Mouse (Mus musculus): ENCODE results near the gene Bcl2l1. TPM values are rescaled to one million over a fixed set of nuclear protein-coding genes. Genes with fewer than 3 reads are reported as not detected.

The Bcl2l1 gene
- polyA plus RNA-seq (2014; fragmentation: Nextera tagmentation; extraction: Ambion mirVana): 135 and 140 TPM in 2 replicates

DNA sequence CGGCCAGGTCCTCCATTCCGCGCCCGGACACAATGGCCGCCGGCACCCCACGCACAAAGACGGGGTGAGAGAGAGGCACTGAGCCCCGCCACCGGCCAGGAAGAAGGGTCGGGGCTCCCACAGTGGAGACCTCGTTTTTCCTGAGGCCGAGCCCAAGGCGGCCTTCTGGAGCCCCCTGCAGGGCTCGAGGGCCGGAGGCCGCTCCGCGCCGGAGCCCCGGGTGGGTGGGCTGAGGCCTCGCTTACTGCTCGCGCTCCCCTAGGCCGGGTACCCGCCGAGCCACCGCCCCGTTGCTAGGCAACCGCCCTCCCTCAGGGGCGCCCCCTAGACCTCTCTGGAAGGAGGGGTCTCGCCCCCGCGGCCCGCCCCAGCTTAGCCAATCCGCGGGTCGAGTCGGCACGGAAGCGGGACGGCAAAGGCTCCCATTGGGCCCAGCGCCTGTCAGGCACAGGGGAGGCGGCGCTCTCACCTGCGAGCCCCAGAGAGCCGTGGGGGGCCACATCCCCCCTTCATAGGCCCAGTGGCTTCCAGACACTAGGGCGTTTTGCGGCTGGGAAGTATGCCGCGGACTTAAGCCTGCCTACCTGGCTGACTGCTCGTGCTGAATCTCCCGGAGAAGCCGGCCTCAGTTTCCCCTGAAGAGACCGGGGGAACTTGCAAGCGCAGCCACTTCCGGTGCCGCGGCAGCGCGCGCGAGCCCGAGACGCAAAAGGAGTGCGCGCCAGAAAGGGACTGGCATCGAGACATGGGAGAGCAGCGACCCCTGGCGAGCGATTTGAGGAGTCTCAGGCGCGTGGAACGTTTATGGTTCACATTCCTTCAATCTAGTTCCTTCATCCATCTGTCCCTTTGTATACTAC, at the start of gene Bcl2l1:
TSS of gene Bcl2l1 (minus strand) at position 710 of the 860 bp plus-strand sequence.
- DNase-seq (ENCODE audit: low spot score): peak; percentile 100
- WGBS: under 1% methylated on average over 74 of the region's 74 CpGs
- H3K4me2 ChIP-seq (ENCODE audit: low read depth, low read length, severe bottlenecking): peak within 1 kb of the TSS; percentile 73
- H3K27me3 ChIP-seq (ENCODE audit: control insufficient read depth, insufficient read depth, low read length): no peaks in the 10 kb centered on the region
- no peaks in the 10 kb centered on the region; the same call in 1 of the 2 replicates for H3K36me3 ChIP-seq (ENCODE audit: control insufficient read depth, insufficient read depth, low read length)
- peaks cover 18% of the 10 kb centered on the region for H3K4me1 ChIP-seq (replicated peaks; ENCODE audit: control insufficient read depth, insufficient read depth, low read length)
- ATAC-seq (replicated peaks; ENCODE audit: low FRiP score): peak; percentile 97
- H3K9me3 ChIP-seq (ENCODE audit: control insufficient read depth, low read length): no peaks in the 10 kb centered on the region
- H3K27ac ChIP-seq (ENCODE audit: low read depth, low read length): peak within 1 kb of the TSS; percentile 95
- peak within 1 kb of the TSS; percentile 97 for H3K9ac ChIP-seq (ENCODE audit: low read length)
- H3K4me3 ChIP-seq (ENCODE audit: low read depth, low read length): peak within 1 kb of the TSS; percentile 74

- no peak overlapping the region for H3K4me3 ChIP-seq (ENCODE audit: low read depth, low read length)
- H3K27ac ChIP-seq (ENCODE audit: low read depth, low read length): no peak overlapping the region
- H3K36me3 ChIP-seq (ENCODE audit: control insufficient read depth, insufficient read depth, low read length): peaks cover 33% of the 10 kb centered on the region
- WGBS: 91% methylated on average over 13 of the region's 13 CpGs
- no peaks in the 10 kb centered on the region for H3K27me3 ChIP-seq (ENCODE audit: control insufficient read depth, insufficient read depth, low read length)
- no peak overlapping the region for H3K9ac ChIP-seq (ENCODE audit: low read length)
- H3K9me3 ChIP-seq (ENCODE audit: control insufficient read depth, low read length): no peaks in the 10 kb centered on the region
- no peak overlapping the region for H3K4me2 ChIP-seq (ENCODE audit: low read depth, low read length, severe bottlenecking)
- DNase-seq (ENCODE audit: low spot score) (no peak), ATAC-seq (replicated peaks; ENCODE audit: low FRiP score) (no peak)
- no peaks in the 10 kb centered on the region for H3K4me1 ChIP-seq (replicated peaks; ENCODE audit: control insufficient read depth, insufficient read depth, low read length)
Measured at GRCm38 (mm10) chr2:152880898-152881297, 49.4 kb upstream of the Bcl2l1 start.

DNA sequence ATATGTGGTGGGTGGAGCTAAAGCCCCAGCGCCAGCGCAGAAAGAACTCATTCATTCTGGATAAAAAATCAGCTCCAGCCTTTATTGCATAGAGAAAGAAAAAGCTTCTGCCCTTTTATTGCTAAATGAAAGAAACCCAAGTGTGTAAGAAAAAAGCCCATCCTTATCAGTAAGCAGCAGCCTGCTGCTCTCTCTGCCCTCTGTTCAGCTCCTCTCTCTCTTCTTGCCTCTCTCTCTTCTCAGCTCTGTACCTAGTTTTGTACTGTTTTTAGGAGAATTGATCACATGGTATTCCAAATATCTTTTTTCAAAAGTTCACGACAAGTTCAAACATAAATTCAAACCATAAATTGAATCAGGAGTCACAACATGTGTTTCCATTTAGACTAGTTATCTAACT, 46.7 kb upstream of the Bcl2l1 start:
- no peaks in the 10 kb centered on the region for H3K27me3 ChIP-seq (ENCODE audit: control insufficient read depth, insufficient read depth, low read length)
- WGBS: 91% methylated on average over 3 of the region's 3 CpGs
- H3K9me3 ChIP-seq (ENCODE audit: control insufficient read depth, low read length): no peaks in the 10 kb centered on the region
- DNase-seq (ENCODE audit: low spot score) (no peak), ATAC-seq (replicated peaks; ENCODE audit: low FRiP score) (no peak)
- no peak overlapping the region for H3K27ac ChIP-seq (ENCODE audit: low read depth, low read length)
- peaks cover 30% of the 10 kb centered on the region for H3K36me3 ChIP-seq (ENCODE audit: control insufficient read depth, insufficient read depth, low read length)
- H3K9ac ChIP-seq (ENCODE audit: low read length): no peak overlapping the region
- no peaks in the 10 kb centered on the region for H3K4me1 ChIP-seq (replicated peaks; ENCODE audit: control insufficient read depth, insufficient read depth, low read length)
- H3K4me3 ChIP-seq (ENCODE audit: low read depth, low read length): no peak overlapping the region
- no peak overlapping the region for H3K4me2 ChIP-seq (ENCODE audit: low read depth, low read length, severe bottlenecking)

DNA sequence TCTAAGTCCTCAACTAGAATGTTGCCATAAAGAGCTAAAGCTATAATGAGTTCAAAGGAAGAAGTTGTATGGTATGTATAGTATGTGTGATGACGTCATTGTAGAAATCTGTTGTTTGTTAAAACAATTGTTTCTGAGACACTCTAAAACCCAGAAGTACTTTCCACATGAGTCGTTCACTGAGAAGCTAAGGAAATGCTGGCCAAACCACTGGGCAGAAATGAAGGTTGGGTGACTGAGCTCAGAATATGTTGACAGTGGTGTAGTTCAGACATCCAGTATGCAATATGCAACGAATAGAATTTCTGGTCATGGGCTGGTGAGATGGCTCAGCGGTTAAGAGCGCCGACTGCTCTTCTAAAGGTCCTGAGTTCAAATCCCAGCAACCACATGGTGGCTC, 31.8 kb upstream of the Bcl2l1 start:
- no peaks in the 10 kb centered on the region for H3K9me3 ChIP-seq (ENCODE audit: control insufficient read depth, low read length)
- H3K4me1 ChIP-seq (replicated peaks; ENCODE audit: control insufficient read depth, insufficient read depth, low read length): no peaks in the 10 kb centered on the region
- H3K27ac ChIP-seq (ENCODE audit: low read depth, low read length): no peak overlapping the region
- H3K4me2 ChIP-seq (ENCODE audit: low read depth, low read length, severe bottlenecking): no peak overlapping the region
- H3K4me3 ChIP-seq (ENCODE audit: low read depth, low read length): no peak overlapping the region
- H3K9ac ChIP-seq (ENCODE audit: low read length): no peak overlapping the region
- peaks cover 6% of the 10 kb centered on the region; the same call in 1 of the 2 replicates for H3K36me3 ChIP-seq (ENCODE audit: control insufficient read depth, insufficient read depth, low read length)
- 95% methylated on average over 6 of the region's 6 CpGs for WGBS
- H3K27me3 ChIP-seq (ENCODE audit: control insufficient read depth, insufficient read depth, low read length): no peaks in the 10 kb centered on the region
- no peak for ATAC-seq (replicated peaks; ENCODE audit: low FRiP score)
- DNase-seq (ENCODE audit: low spot score): no peak

DNA sequence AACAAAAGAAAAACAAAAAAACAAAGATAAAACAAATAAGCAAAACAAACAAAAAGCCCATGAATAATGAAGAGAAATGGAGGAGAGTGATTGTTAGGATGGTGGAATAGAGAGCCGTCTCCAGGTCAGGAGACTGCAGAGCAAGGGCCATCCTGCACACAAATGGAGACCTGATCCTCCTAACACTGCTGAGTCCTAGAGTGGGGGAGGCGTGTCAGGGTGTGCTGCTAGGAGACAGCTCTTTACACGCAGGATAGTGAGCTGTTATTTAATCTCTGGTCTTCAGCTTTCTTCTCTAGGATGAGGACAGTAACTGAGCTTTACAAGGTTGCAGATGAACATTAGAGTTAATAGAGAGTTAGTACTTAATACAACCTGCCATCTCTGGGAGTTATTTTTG, 31.1 kb upstream of the Bcl2l1 start:
- no peak overlapping the region for H3K4me2 ChIP-seq (ENCODE audit: low read depth, low read length, severe bottlenecking)
- no peak overlapping the region for H3K9ac ChIP-seq (ENCODE audit: low read length)
- H3K4me1 ChIP-seq (replicated peaks; ENCODE audit: control insufficient read depth, insufficient read depth, low read length): no peaks in the 10 kb centered on the region
- H3K36me3 ChIP-seq (ENCODE audit: control insufficient read depth, insufficient read depth, low read length): peaks cover 6% of the 10 kb centered on the region; the same call in 1 of the 2 replicates
- H3K27ac ChIP-seq (ENCODE audit: low read depth, low read length): no peak overlapping the region
- DNase-seq (ENCODE audit: low spot score) (no peak), ATAC-seq (replicated peaks; ENCODE audit: low FRiP score) (no peak)
- WGBS: 91% methylated on average over 3 of the region's 3 CpGs
- H3K27me3 ChIP-seq (ENCODE audit: control insufficient read depth, insufficient read depth, low read length): no peaks in the 10 kb centered on the region
- no peak overlapping the region for H3K4me3 ChIP-seq (ENCODE audit: low read depth, low read length)
- no peaks in the 10 kb centered on the region for H3K9me3 ChIP-seq (ENCODE audit: control insufficient read depth, low read length)

GRCm38 (mm10) chr2:152861891-152862290, 30.4 kb upstream of the Bcl2l1 start:
- H3K4me2 ChIP-seq (ENCODE audit: low read depth, low read length, severe bottlenecking): no peak overlapping the region
- no peak overlapping the region for H3K4me3 ChIP-seq (ENCODE audit: low read depth, low read length)
- no peak for ATAC-seq (replicated peaks; ENCODE audit: low FRiP score)
- H3K27ac ChIP-seq (ENCODE audit: low read depth, low read length): no peak overlapping the region
- no peak for DNase-seq (ENCODE audit: low spot score)
- H3K9ac ChIP-seq (ENCODE audit: low read length): no peak overlapping the region
- H3K27me3 ChIP-seq (ENCODE audit: control insufficient read depth, insufficient read depth, low read length): no peaks in the 10 kb centered on the region
- peaks cover 6% of the 10 kb centered on the region; the same call in 1 of the 2 replicates for H3K36me3 ChIP-seq (ENCODE audit: control insufficient read depth, insufficient read depth, low read length)
- no peaks in the 10 kb centered on the region for H3K9me3 ChIP-seq (ENCODE audit: control insufficient read depth, low read length)
- no peaks in the 10 kb centered on the region for H3K4me1 ChIP-seq (replicated peaks; ENCODE audit: control insufficient read depth, insufficient read depth, low read length)
- WGBS: 96% methylated on average over 1 of the region's 1 CpGs

DNA sequence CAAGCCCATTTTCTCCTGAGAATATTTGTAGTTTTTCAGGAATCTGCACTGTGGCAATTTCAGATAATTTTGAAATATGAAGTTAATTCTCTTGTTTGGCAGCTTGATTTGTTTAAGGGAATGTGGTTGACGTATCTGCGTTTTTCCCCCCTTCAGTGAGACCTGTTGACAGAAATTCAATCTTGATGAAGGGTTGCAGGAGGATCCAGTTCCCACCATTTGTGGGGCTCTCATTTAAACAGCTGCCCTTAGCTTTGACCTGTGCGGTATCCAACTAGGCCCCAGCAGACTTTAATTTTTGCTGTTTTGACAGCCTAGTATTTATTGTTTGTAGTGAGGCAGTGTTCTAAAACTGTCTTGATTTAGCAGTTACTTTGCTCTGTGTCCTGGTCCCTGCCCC, 28.0 kb upstream of the Bcl2l1 start:
- Histone ChIP-seq H3K4me1 (replicated peaks; ENCODE audit: control insufficient read depth, insufficient read depth, low read length) (no peaks in the 10 kb centered on the region), H3K27ac (ENCODE audit: low read depth, low read length) (no peak overlapping the region), H3K4me2 (ENCODE audit: low read depth, low read length, severe bottlenecking) (no peak overlapping the region), H3K4me3 (ENCODE audit: low read depth, low read length) (no peak overlapping the region), H3K9me3 (ENCODE audit: control insufficient read depth, low read length) (no peaks in the 10 kb centered on the region), H3K27me3 (ENCODE audit: control insufficient read depth, insufficient read depth, low read length) (no peaks in the 10 kb centered on the region), H3K36me3 (ENCODE audit: control insufficient read depth, insufficient read depth, low read length) (peaks cover 6% of the 10 kb centered on the region; the same call in 1 of the 2 replicates), H3K9ac (ENCODE audit: low read length) (no peak overlapping the region)
- DNase-seq (ENCODE audit: low spot score): no peak
- 92% methylated on average over 3 of the region's 3 CpGs for WGBS
- ATAC-seq (replicated peaks; ENCODE audit: low FRiP score): no peak

- no peaks in the 10 kb centered on the region; the same call in 1 of the 2 replicates for H3K36me3 ChIP-seq (ENCODE audit: control insufficient read depth, insufficient read depth, low read length)
- peaks cover 9% of the 10 kb centered on the region; the same call in 1 of the 2 replicates for H3K4me1 ChIP-seq (replicated peaks; ENCODE audit: control insufficient read depth, insufficient read depth, low read length)
- peak overlapping the region; percentile 89 for H3K4me3 ChIP-seq (ENCODE audit: low read depth, low read length)
- no peak for ATAC-seq (replicated peaks; ENCODE audit: low FRiP score)
- no peak for DNase-seq (ENCODE audit: low spot score)
- no peak overlapping the region for H3K27ac ChIP-seq (ENCODE audit: low read depth, low read length)
- no peaks in the 10 kb centered on the region for H3K27me3 ChIP-seq (ENCODE audit: control insufficient read depth, insufficient read depth, low read length)
- H3K4me2 ChIP-seq (ENCODE audit: low read depth, low read length, severe bottlenecking): peak overlapping the region; percentile 55
- no peaks in the 10 kb centered on the region for H3K9me3 ChIP-seq (ENCODE audit: control insufficient read depth, low read length)
- 13% methylated on average over 2 of the region's 2 CpGs for WGBS
- H3K9ac ChIP-seq (ENCODE audit: low read length): peak overlapping the region; percentile 88
Measured at GRCm38 (mm10) chr2:152848466-152848865, 16.9 kb upstream of the Bcl2l1 start.
